Mouse (Mus musculus) cortical plate, adult 2 months (tissue): ENCODE results near the gene Meiob.

Experiments
- CTCF ChIP-seq: fragments of 200-500 bp; IDR thresholded peaks from 2 replicates; pipeline ENCODE4 v1.5.1; 2011; ENCODE audit warnings: mild to moderate bottlenecking, control low read depth, low read length; ENCODE audit not compliant: insufficient read depth; ENCODE audit errors: extremely low read depth
- POLR2A ChIP-seq: fragments of 200-500 bp; IDR thresholded peaks from 2 replicates; pipeline ENCODE4 v1.6.1; 2011; ENCODE audit warnings: mild to moderate bottlenecking, low read length, control low read depth; ENCODE audit not compliant: insufficient read depth; ENCODE audit errors: extremely low read depth

GRCm38 (mm10) chr17:24818172-24818571 is 14.1 kb downstream of the Meiob start:
- TF ChIP-seq CTCF = no peak
- TF ChIP-seq POLR2A = no peak
